ENCODE assay signal across 8 mouse cellular contexts in the genomic region with DNA sequence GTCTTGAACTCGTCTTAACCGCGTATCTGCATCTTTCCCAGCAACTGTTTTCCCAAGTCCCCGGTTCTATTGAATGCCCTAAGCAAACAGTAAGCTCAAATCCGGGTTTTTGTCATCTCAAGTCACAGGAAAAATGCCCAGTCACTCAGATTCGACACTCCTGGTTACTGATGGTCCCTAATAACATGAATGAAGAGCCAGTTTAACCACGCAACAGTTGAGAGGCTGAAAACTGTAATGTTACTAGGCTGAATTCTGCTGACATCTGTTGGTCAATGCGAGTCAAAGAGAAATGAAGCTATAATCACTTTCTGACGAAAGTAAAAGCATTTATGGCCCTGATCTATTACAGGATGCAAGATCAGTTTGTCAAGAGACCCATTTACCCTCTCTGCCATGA. TPM values are rescaled to one million over a fixed set of nuclear protein-coding genes. Genes with fewer than 3 reads are reported as not detected.
DNase-seq lines count a peak whose midpoint lies in the region; ATAC-seq and TF ChIP-seq lines count a peak whose summit lies in the region.

No protein-coding gene starts in this region.

- peaks cover 4% of the 10 kb centered on the region; the same call in 1 of the 2 replicates for H3K4me1 ChIP-seq in heart, embryonic 11.5 days (ENCODE audit: control insufficient read depth, insufficient read depth, low read length)
- peaks cover 2 to 15% of the 10 kb centered on the region in 2 experiments; a peak in 2 of 4 replicates for H3K4me1 ChIP-seq in heart, embryonic 14.5 days (ENCODE audit: control insufficient read depth in 2 of 2, insufficient read depth in 2 of 2, low read length in 2 of 2)
- peaks cover 6% of the 10 kb centered on the region for H3K4me1 ChIP-seq in liver, embryonic 11.5 days (replicated peaks; ENCODE audit: control insufficient read depth, insufficient read depth, low read length)
- peaks cover 3% of the 10 kb centered on the region; the same call in 1 of the 2 replicates for H3K4me1 ChIP-seq in olfactory bulb, adult 2 months (ENCODE audit: control insufficient read depth, insufficient read depth, low read length)

- H3K9ac ChIP-seq in heart, embryonic 11.5 days (ENCODE audit: low read depth, low read length): peak overlapping the region; percentile 94
- peak overlapping the region; percentile 94 for H3K9ac ChIP-seq in heart, embryonic 14.5 days (ENCODE audit: low read length)
- H3K9ac ChIP-seq in liver, embryonic 11.5 days (ENCODE audit: low read depth, low read length): peak overlapping the region; percentile 87

- 8% methylated on average over 9 of the region's 9 CpGs for WGBS in heart, embryonic 11.5 days (ENCODE audit: insufficient replicate concordance)
- WGBS in heart, embryonic 14.5 days: 5% methylated on average over 9 of the region's 9 CpGs
- WGBS in liver, embryonic 11.5 days: 8% methylated on average over 9 of the region's 9 CpGs
- WGBS in olfactory bulb, adult 2 months: 4% methylated on average over 9 of the region's 9 CpGs

- no peak for TF ChIP-seq POLR2A in olfactory bulb, adult 2 months (IDR thresholded peaks at IDR 0.05; ENCODE audit: insufficient read depth, low read depth, low read length)

- H3K27ac ChIP-seq in heart, embryonic 11.5 days (ENCODE audit: low read depth, low read length): peak overlapping the region; percentile 98
- peak overlapping the region; percentile 97 to 100 for H3K27ac ChIP-seq in heart, embryonic 14.5 days (replicated peaks in 1 of 2; ENCODE audit: control insufficient read depth in 1 of 2, insufficient read depth in 1 of 2, low read depth in 2 of 2, low read length in 2 of 2)
- H3K27ac ChIP-seq in liver, embryonic 11.5 days (ENCODE audit: low read depth, low read length): peak overlapping the region; percentile 96
- H3K27ac ChIP-seq in olfactory bulb, adult 2 months (ENCODE audit: insufficient read depth, low read depth, low read length): peak overlapping the region; percentile 95; the same call in 1 of the 2 replicates

- DNase-seq in heart, postnatal 25 days (ENCODE audit: low spot score): no peak
- peak; percentile 72 for DNase-seq in 416B (ENCODE audit: low read depth)
- peak; percentile 49 for DNase-seq in brain, adult 2 months (ENCODE audit: low read depth, low spot score)
- no peak for DNase-seq in liver, embryonic 11.5 days (ENCODE audit: low spot score)
- no peak for DNase-seq in retina, embryonic 14.5 days (ENCODE audit: low spot score)

- intact Hi-C loops in heart, postnatal 25 days (cut with DNase I): loop anchor here (2.0 to 10.0 kb wide), 2 partner anchors 28 to 112 kb away; a partner anchor contains a TSS

- no peaks in the 10 kb centered on the region for H3K9me3 ChIP-seq in heart, embryonic 11.5 days (replicated peaks; ENCODE audit: control insufficient read depth, low read length)
- no peaks in the 10 kb centered on the region for H3K9me3 ChIP-seq in heart, embryonic 14.5 days (ENCODE audit: control insufficient read depth, low read length)
- no peaks in the 10 kb centered on the region for H3K9me3 ChIP-seq in liver, embryonic 11.5 days (ENCODE audit: control insufficient read depth, low read length)

- H3K4me3 ChIP-seq in heart, embryonic 11.5 days (ENCODE audit: low read depth, low read length): peak overlapping the region; percentile 92
- peak overlapping the region; percentile 87 to 100 for H3K4me3 ChIP-seq in heart, embryonic 14.5 days (ENCODE audit: control insufficient read depth in 1 of 2, insufficient read depth in 1 of 2, low read depth in 1 of 2, low read length in 2 of 2)
- peak overlapping the region; percentile 86 for H3K4me3 ChIP-seq in liver, embryonic 11.5 days (ENCODE audit: low read depth, low read length)
- H3K4me3 ChIP-seq in olfactory bulb, adult 2 months (ENCODE audit: insufficient read depth, low read depth, low read length): peak overlapping the region; percentile 96

- TF ChIP-seq CTCF in olfactory bulb, adult 2 months (IDR thresholded peaks at IDR 0.05; ENCODE audit: insufficient read depth, low read depth, low read length): no peak

- H3K4me2 ChIP-seq in heart, embryonic 11.5 days: peak overlapping the region; percentile 86
- peak overlapping the region; percentile 85 for H3K4me2 ChIP-seq in heart, embryonic 14.5 days (ENCODE audit: low read length)
- H3K4me2 ChIP-seq in liver, embryonic 11.5 days: peak overlapping the region; percentile 80

- ATAC-seq in heart, embryonic 11.5 days (replicated peaks; ENCODE audit: insufficient number of reproducible peaks, low FRiP score, low TSS enrichment): no peak
- ATAC-seq in heart, embryonic 14.5 days (ENCODE audit: insufficient number of reproducible peaks, insufficient read depth, low FRiP score, low read depth): no peak
- ATAC-seq in liver, embryonic 11.5 days (replicated peaks; ENCODE audit: low FRiP score): no peak

- H3K36me3 ChIP-seq in heart, embryonic 11.5 days (ENCODE audit: control insufficient read depth, insufficient read depth, low read length): peaks cover 13% of the 10 kb centered on the region
- H3K36me3 ChIP-seq in heart, embryonic 14.5 days (ENCODE audit: control insufficient read depth, insufficient read depth, low read length): peaks cover 50% of the 10 kb centered on the region
- H3K36me3 ChIP-seq in liver, embryonic 11.5 days (ENCODE audit: control insufficient read depth, insufficient read depth, low read length): peaks cover 5% of the 10 kb centered on the region; the same call in 1 of the 2 replicates

- no peaks in the 10 kb centered on the region for H3K27me3 ChIP-seq in heart, embryonic 11.5 days (ENCODE audit: control insufficient read depth, insufficient read depth, low read length)
- H3K27me3 ChIP-seq in heart, embryonic 14.5 days (ENCODE audit: control insufficient read depth, insufficient read depth, low read length): no peaks in the 10 kb centered on the region
- H3K27me3 ChIP-seq in liver, embryonic 11.5 days (replicated peaks; ENCODE audit: control insufficient read depth, insufficient read depth, low read length): no peaks in the 10 kb centered on the region

RNA-seq across cellular contexts. Expression of a gene that starts 0.7 kb away (rescaled TPM):
- 16.4 and 17.1 TPM in 2 replicates for polyA plus RNA-seq in heart, embryonic 11.5 days (2014; fragmentation: Nextera tagmentation; extraction: Ambion mirVana)
- total RNA-seq in heart, postnatal 25 days (2021): 10 to 100 TPM; 10.6 to 12.2 TPM
- polyA plus RNA-seq in heart, embryonic 14.5 days (2014; fragmentation: Nextera tagmentation; extraction: Ambion mirVana): 13.4 and 15.7 TPM in 2 replicates
- 14.9 and 15.3 TPM in 2 replicates for polyA plus RNA-seq in liver, embryonic 11.5 days (2014; fragmentation: Nextera tagmentation; extraction: Ambion mirVana)
- not detected in 2 replicates for polyA plus RNA-seq in olfactory bulb, adult 2 months (2012; ENCODE audit: insufficient read depth, insufficient read length, low replicate concordance, missing spikeins)

RNA-seq across cellular contexts. Expression of a gene that starts 27.9 kb away (rescaled TPM):
- 50.7 and 56.7 TPM in 2 replicates for polyA plus RNA-seq in heart, embryonic 11.5 days (2014; fragmentation: Nextera tagmentation; extraction: Ambion mirVana)
- 10 to 100 TPM; 22.2 to 29.9 TPM for total RNA-seq in heart, postnatal 25 days (2021)
- 43.5 and 48.8 TPM in 2 replicates for polyA plus RNA-seq in heart, embryonic 14.5 days (2014; fragmentation: Nextera tagmentation; extraction: Ambion mirVana)
- 49.2 TPM in 2 replicates for polyA plus RNA-seq in liver, embryonic 11.5 days (2014; fragmentation: Nextera tagmentation; extraction: Ambion mirVana)
- 158 TPM in 1 of 2 replicates, not detected in the other for polyA plus RNA-seq in olfactory bulb, adult 2 months (2012; ENCODE audit: insufficient read depth, insufficient read length, low replicate concordance, missing spikeins)

RNA-seq across cellular contexts. Expression of a gene that starts 33.3 kb away (rescaled TPM):
- polyA plus RNA-seq in heart, embryonic 11.5 days (2014; fragmentation: Nextera tagmentation; extraction: Ambion mirVana): 14.1 and 16.4 TPM in 2 replicates
- total RNA-seq in heart, postnatal 25 days (2021): 10 to 100 TPM in 1 of 2 experiments, 1 to 10 TPM in 1; 9.1 to 11.9 TPM
- 14.0 and 15.4 TPM in 2 replicates for polyA plus RNA-seq in heart, embryonic 14.5 days (2014; fragmentation: Nextera tagmentation; extraction: Ambion mirVana)
- 15.1 and 16.4 TPM in 2 replicates for polyA plus RNA-seq in liver, embryonic 11.5 days (2014; fragmentation: Nextera tagmentation; extraction: Ambion mirVana)
- polyA plus RNA-seq in olfactory bulb, adult 2 months (2012; ENCODE audit: insufficient read depth, insufficient read length, low replicate concordance, missing spikeins): not detected in 2 replicates

Comparison
In these comparisons a context has a peak if more than half of its experiments do, and no peak if none do; other contexts are left out.
1. DNase-seq: peak in 416B (single experiment) and brain, adult 2 months (single experiment); none in heart, postnatal 25 days (single experiment), liver, embryonic 11.5 days (single experiment) and retina, embryonic 14.5 days (single experiment).
2. Peak in every context shown above with its lines, with median percentiles within 50 percentile points of each other: H3K27ac ChIP-seq, H3K4me2 ChIP-seq, H3K4me3 ChIP-seq and H3K9ac ChIP-seq.